In the genomic region with DNA sequence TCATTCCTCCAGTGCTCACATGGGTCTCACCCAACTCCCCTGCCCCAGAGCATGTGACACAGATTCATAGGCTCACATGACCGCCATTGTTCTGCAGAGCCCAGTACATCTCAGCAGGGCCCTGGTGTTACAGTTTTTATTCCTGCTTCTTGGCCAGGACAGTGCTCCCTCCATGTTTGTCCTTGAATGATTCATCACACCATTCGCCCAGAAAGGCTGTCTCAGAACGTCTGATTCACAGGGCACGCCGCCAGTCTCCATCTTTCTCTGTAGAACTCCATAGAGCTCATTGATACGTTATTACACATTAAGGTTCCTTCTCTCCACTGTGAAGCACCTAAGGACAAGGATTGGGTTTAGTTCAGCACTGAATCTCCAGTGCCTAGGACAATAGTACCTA, we compare ENCODE assay signal across 16 mouse cellular contexts.
DNase-seq lines count a peak whose midpoint lies in the region; ATAC-seq and TF ChIP-seq lines count a peak whose summit lies in the region.
"Had no signal": no experiment of that assay in that cellular context is flagged by ENCODE, and none has a peak within 500 bp of the region (broad histone marks: within the 10 kb centered on the region; RNA-seq: fewer than 3 reads in every experiment).

No protein-coding gene starts in this region.

- H3K9me3 ChIP-seq in heart, embryonic 11.5 days (replicated peaks; ENCODE audit: control insufficient read depth, low read length) = no peaks in the 10 kb centered on the region
- H3K9me3 ChIP-seq: kidney, embryonic 15.5 days; liver, embryonic 15.5 days; midbrain, embryonic 12.5 days had no signal

- peak; percentile 29 for ATAC-seq in Patski
- ATAC-seq in megakaryocyte-erythroid progenitor cell, adult 5-6 weeks (replicated peaks; ENCODE audit: low FRiP score, low TSS enrichment, poor library complexity, severe bottlenecking) = no peak
- no peak for ATAC-seq in heart, embryonic 11.5 days (replicated peaks; ENCODE audit: insufficient number of reproducible peaks, low FRiP score, low TSS enrichment)
- ATAC-seq: forebrain, postnatal 0 days had no signal

- POLR2A ChIA-PET in Patski (lab: Charles Lee) = no interaction called here

- no peak overlapping the region for H3K4me2 ChIP-seq in heart, embryonic 11.5 days
- H3K4me2 ChIP-seq: kidney, embryonic 15.5 days; liver, embryonic 15.5 days; midbrain, embryonic 12.5 days had no signal

- H3K4me3 ChIP-seq in heart, embryonic 11.5 days (ENCODE audit: low read depth, low read length) = no peak overlapping the region
- H3K4me3 ChIP-seq: erythroblast, embryonic 14.5 days; kidney, embryonic 15.5 days; liver, embryonic 15.5 days; midbrain, embryonic 12.5 days had no signal

- H3K36me3 ChIP-seq in heart, embryonic 11.5 days (ENCODE audit: control insufficient read depth, insufficient read depth, low read length) = no peaks in the 10 kb centered on the region
- H3K36me3 ChIP-seq: kidney, embryonic 15.5 days; liver, embryonic 15.5 days; midbrain, embryonic 12.5 days had no signal

- no peak for TF ChIP-seq CTCF in Patski (IDR thresholded peaks at IDR 0.05)

- H3K9ac ChIP-seq in heart, embryonic 11.5 days (ENCODE audit: low read depth, low read length) = no peak overlapping the region
- H3K9ac ChIP-seq: forebrain, postnatal 0 days; kidney, embryonic 15.5 days; liver, embryonic 15.5 days; midbrain, embryonic 12.5 days had no signal

- no peak overlapping the region for H3K27ac ChIP-seq in heart, embryonic 11.5 days (ENCODE audit: low read depth, low read length)
- H3K27ac ChIP-seq: kidney, embryonic 15.5 days; liver, embryonic 15.5 days; midbrain, embryonic 12.5 days had no signal

- in situ Hi-C loops in Patski (cut with MboI; ENCODE audit: low pct_unique_long_range_greater_than_20kb) = no loop called here

- peaks cover 5% of the 10 kb centered on the region; the same call in 1 of the 2 replicates for H3K4me1 ChIP-seq in heart, embryonic 11.5 days (ENCODE audit: control insufficient read depth, insufficient read depth, low read length)
- H3K4me1 ChIP-seq: liver, embryonic 15.5 days had no signal

- 88% methylated on average over 6 of the region's 6 CpGs for WGBS in heart, embryonic 11.5 days (ENCODE audit: insufficient replicate concordance)

- DNase-seq in layer of hippocampus, adult 11-12 months (ENCODE audit: low spot score) = peak; percentile 8
- DNase-seq in layer of hippocampus, adult 9-11 months = no peak
- DNase-seq in Patski (ENCODE audit: low read depth, low spot score) (no peak), liver (no peak)
- peak; percentile 87 for DNase-seq in adrenal gland, postnatal 25 days
- peak; percentile 37 to 39 for DNase-seq in right cerebral cortex, postnatal 10 days (ENCODE audit: low spot score in 2 of 2)
- DNase-seq: cerebellum, adult 9-10 months; embryo, embryonic 11 days; forebrain, postnatal 0 days; lung, postnatal 36 days had no signal

- CTCF ChIA-PET in Patski (lab: Charles Lee) = interaction anchor here (1.6 kb wide), 1 partner anchor 8 kb away, joined by 3 read pairs; no protein-coding TSS in a partner anchor

- no peaks in the 10 kb centered on the region for H3K27me3 ChIP-seq in Patski
- no peaks in the 10 kb centered on the region for H3K27me3 ChIP-seq in heart, embryonic 11.5 days (ENCODE audit: control insufficient read depth, insufficient read depth, low read length)
- H3K27me3 ChIP-seq: kidney, embryonic 15.5 days; liver, embryonic 15.5 days; midbrain, embryonic 12.5 days had no signal

Comparison
In these comparisons a context has a peak if more than half of its experiments do, and no peak if none do; other contexts are left out.
1. DNase-seq: peak in layer of hippocampus, adult 11-12 months (single experiment), adrenal gland, postnatal 25 days (single experiment) and right cerebral cortex, postnatal 10 days (2 of 2); none in layer of hippocampus, adult 9-11 months (single experiment), Patski (single experiment) and liver (single experiment).